Mouse (Mus musculus) regulatory T cell (primary cell): ENCODE results near the gene Gm49416.

Source experiments
- in situ Hi-C: fragments of 300-600 bp; cut with MboI, MseI; formaldehyde crosslinking; loops from one replicate; pipeline ENCODE4 v1.15.1; 2025; ENCODE audit warnings: high pct_unique_total_duplicates

Gm49416 gene

DNA sequence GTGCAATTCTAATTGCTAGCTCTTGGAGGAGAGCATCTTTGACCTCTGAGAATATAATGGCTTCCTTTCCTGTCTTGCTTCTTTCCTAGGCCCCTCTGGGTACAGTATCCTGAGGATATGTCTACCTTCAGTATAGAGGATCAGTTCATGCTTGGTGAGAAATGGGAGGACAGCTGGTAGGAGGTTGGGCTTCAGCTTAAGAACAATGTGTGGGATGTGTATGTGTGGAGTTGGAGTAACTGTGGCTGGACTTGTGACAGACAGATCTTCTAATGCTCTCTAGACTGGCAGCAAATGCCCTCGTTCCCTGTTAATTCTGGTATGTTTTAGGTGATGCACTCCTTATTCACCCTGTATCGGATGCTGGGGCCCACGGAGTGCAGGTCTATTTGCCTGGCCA is 25.5 kb downstream of the Gm49416 start:
- in situ Hi-C loops, result no loop called here

DNA sequence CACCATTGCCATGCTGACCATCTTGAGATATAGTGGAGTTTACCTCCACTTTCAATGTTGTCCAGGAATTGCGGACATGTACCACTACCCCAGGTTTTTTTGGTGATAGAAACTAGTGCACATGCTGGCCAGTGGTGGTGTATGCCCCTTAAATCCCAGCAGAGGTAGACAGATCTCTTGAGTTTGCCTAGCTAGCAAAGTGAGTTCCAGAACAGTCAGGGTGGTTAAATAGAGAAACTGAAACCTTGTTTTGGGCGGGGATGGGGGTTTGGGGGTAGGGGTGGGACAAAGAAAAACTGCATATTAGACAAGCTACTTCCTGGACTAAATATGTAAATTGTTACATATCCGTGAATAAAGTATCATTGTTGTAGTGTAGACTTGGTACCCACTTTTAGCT is 30.3 kb downstream of the Gm49416 start:
- in situ Hi-C loops, result no loop called here

DNA sequence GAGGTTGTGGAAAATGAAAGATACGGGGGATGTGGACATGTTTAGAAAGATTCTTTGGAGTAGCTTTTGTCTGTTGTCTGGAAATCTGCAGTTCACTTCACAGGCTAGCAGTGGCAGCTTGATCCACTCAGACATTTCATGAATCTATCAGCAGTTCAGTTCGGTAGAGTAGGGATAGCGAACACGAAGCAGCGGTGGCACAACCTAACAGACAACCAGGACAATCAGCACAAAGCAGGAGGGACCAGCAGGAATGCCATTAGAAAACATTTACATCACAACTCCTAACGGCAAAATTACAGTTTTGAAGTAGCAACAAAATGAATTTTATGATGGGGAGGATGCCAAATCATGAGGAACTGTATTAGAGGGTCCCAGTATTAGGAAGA is 31.0 kb downstream of the Gm49416 start:
- in situ Hi-C loops, result no loop called here

DNA sequence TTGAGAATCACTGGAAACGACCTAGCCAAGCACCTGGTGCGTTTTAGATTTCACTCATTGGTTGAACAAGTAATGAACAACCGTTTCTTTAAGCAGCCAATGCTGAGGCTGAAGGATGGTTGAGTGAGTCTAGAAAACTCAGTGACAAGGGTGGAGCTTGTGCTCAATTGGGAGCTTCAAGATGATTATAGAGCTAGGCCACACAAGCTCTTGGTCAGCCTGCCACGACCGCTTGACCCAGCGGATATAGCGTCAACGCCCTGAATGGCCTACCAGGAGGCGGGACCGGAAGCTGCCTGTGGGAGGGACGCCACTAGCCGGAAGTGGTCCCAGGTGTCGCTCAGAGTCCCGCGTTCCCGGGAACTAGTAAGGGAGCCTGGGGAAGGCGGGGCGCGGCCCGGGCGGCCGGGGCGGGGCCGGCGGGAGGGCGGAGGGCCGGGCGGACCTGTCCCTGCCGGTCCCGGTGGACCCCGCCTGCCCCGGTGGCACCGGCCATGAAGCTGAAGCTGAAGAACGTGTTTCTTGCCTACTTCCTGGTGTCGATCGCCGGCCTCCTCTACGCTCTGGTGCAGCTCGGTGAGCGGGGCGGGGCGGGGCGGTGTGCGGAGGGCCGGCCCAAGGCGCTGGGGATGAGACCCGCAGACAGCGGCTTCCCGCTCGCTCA is 31.5 kb downstream of the Gm49416 start, which contains the start of gene B3gat3:
Gene B3gat3, plus strand, starts transcription at position 302 of the 664 bp plus-strand sequence.
- in situ Hi-C loops, result no loop called here

DNA sequence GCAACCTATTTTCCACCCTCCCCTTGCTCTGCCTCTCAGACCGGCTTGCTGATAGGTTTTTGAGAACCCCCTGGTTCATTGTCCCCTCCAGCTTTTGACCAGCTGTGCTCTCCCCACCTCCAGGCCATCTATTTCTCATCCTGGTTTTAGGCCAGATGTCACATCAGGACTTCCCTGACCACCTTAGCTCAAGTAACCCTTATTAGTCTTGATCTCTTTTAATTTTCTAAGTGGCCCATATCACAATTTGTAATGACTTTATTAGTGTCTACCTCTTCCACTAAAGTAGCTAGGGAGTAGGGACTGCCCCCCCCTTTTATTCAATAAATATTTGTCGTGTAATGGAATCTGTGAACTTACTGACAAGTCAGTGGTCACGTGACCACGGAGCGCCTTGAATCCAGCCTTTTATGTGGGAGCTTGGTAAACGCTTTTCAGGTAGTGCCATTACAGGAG is 32.1 kb downstream of the Gm49416 start:
- in situ Hi-C loops, result no loop called here

DNA sequence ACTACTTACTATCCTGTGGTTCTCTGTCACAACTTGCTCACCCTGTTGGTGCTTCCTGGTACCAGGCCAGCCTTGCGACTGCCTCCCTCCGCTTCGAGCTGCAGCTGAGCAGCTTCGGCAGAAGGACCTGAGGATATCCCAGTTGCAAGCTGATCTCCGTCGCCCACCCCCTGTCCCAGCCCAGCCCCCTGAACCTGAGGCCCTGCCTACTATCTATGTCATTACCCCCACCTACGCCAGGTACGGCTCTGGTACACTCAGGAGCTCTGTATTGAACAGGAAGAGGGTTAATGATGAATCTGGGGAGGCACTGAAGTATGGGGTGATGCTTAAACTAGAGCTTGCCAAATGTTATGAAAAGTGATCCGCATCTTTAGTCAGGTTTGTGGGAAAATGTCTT is 33.0 kb downstream of the Gm49416 start:
- in situ Hi-C loops, result no loop called here

DNA sequence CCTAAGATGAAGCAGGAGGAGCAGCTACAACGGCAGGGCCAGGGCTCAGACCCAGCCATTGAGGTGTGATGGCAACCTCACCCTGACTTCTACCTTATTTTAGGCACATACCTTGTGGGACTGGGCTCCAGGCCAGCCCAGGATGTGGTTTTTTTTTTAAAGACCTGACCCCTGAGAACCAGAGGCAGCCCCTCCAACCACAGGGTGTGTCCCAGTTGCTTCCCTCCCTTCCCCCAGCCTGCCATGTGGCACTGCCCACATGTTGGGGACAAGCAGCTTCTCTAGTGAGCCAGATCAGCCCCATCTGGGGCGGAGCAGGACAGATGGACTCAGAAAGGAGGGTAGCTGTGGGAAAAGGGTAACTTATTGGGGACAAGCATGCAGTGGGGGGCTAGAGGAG is 38.0 kb downstream of the Gm49416 start:
- in situ Hi-C loops, result no loop called here

DNA sequence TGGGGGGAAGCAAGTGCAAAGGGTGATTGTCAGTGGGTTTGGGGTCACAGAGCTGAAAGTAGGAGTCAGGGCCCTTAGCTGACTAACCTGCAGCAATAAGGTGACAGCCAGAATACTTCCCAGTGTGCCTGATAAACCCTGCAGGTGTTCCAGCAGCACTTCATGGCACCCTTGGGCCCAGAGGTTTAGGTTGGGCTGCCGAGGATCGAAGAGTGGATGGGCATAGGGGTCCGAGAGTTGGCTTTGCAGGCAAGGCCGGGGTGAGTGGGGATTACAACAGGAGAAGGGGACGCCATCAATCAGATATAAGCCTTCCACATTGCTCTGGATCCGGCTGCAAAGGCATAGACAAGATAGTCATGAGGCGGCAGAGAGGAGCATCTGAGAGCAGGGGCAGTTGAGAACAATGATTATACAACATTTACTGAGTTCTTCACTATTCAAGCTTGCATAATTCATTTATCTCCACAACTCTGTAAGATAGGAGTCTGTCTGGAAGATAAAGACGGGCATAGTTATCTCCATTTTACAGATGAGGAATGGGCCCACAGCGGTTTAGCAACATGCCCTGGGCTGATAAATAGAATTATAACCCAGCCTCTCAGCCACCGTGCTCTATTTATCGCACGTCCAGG is 39.3 kb downstream of the Gm49416 start:
- in situ Hi-C loops, result no loop called here

DNA sequence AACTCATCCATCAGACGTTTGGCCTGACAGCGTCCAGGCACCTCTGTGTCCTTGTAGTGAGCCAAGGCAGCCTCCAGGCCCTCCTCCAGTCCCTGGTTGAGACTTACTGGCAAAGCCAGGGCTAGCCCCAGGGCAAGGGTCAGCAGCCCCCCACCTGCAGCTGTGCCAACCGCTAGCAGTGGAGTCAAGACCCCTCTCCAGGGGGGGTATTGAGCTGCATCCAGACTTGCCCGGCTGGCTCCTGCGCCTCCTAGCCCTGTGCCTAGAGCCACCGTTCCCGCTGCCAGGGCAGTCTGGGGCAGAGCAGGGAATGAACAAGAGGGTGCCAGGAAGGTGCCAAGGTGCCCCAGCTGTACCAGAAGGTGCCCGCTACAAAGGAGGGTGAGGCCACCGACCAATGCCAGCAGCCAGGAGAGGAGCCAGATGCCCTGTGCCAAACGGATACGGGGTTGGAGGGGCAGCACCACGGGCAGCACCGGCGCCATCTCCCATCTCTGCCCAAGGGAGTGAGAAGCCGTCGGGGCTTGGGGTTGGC is 40.0 kb downstream of the Gm49416 start:
- in situ Hi-C loops, result no loop called here

DNA sequence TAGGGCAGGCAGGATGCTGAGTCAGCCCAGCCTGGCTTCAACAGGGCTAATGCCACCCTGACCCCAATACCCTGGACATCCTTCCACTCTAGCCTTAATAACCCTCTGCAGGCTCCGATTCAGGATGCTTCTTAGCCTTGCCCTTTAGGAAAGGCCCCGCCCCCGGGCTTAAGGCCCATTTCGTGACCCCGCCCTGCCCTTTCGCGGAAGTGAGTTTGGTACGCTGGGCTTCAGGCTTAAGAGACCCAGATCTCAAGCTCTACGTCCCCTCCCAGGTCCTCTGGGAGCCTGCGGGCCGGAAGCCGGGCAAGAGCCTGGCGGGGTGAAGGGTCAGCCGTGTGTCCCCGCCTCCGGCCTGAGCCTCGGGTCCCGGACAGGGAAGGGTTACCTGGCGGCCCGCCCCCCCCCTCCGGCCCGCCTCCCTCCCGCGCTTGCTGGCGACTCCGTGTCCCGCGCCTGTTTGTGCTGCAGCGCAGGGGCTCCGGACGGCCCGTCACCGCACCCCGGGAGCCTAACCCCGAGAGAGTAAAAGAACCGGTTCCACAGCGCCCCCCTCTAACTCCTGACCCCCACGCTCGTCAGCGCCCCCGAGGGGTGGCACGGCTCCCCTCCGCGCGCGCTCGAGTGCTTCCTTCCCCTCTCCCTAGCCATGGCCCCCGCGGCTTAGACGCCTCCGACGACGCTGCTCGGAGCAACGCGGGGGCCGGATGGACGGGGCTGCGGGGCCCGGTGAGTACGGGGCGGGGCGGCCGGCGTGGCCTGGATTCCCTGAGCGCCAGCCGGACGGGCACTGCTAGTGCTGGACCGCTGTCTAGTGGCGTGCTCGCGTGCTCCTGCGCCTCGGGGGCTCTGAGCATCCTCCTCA is 40.7 kb downstream of the Gm49416 start, which contains the start of the genes Rom1 and Eml3:
Gene Rom1, minus strand, starts transcription at position 133 of the 865 bp plus-strand sequence.
Gene Eml3, plus strand, starts transcription at position 329 of the 865 bp plus-strand sequence.
- in situ Hi-C loops, result no loop called here

DNA sequence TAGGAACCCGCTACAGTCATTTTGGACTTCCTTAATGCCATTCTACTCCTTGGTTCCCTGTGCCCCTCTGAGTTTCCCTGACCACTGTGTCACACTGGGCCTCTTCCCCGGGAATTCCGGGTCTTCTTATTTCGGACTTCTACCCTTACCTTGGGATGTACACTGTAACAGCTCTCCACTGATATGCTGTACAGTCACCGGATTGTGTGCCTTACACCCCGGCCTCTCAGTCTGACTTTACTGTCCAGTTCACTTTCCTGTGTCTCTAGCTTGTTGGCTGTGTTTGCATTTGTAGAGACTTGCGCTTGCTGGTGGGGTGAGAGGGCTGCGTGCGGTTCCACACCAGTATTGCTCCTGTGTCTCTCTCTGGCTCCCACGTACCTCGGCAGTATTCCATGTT is 41.4 kb downstream of the Gm49416 start:
- in situ Hi-C loops, result no loop called here

DNA sequence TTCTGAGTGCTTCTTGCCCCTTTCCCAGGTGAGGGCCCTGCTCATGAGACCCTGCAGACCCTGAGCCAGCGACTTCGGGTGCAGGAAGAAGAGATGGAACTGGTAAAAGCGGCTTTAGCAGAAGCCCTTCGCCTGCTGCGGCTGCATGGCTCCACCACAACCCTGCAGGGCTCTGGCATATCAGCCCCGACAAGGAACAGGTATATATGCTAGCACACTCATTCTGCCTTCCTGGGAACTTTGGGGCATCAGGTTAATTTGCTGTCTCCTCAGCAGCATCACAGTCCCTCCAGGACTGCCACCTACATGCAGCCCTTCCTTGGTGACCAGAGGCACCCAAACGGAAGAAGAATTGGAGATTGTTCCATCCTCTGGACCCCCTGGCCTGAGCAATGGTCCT is 42.0 kb downstream of the Gm49416 start:
- in situ Hi-C loops, result no loop called here

DNA sequence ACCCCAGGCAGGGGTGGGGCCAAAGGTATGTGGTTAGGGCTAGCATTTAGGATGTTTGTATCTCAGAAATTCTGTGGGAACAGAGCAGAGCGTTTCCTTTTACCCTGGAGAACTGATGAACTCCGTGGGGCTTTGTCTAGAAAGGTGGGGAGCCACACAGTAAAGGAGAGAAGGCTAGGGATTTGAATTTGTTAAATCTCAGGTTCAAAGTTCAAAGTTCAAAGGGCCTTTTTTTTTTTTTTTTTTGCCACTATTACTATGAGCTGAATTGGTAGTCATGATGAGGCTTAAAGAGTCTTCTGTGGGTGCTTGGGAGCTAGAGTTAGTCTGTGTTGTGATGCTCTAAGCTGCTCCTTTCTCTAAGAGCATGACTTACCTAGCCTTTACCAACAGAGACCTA is 48.0 kb downstream of the Gm49416 start:
- in situ Hi-C loops, result loop anchor here (5.0 kb wide), 1 partner anchor 34 kb away; no protein-coding TSS in a partner anchor

DNA sequence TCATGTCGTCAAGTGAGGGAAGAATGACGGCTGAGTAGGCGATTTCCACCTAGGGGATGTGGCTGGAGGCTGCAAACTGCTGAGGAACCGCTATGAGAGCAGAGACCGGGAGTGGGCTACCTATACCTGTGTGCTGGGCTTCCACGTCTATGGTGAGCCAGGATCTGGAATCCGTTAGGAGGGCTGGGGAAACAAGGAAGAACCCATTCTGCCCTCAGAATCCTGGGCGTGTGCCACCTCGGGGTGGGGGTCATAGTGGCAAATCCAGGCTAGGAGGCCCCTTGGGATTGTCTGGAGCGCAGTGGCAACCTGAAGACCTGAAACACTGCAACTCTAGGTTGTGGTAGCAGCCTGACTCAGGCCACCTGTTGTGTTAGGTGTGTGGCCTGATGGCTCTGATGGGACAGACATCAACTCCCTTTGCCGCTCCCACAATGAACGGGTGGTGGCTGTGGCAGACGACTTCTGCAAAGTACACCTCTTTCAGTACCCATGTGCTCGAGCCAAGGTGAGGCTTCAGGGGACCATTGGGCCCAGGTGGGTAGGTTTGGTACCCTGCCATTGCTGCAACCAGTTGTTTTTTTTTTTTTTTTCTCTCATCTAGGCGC is 51.9 kb downstream of the Gm49416 start:
- in situ Hi-C loops, result no loop called here

DNA sequence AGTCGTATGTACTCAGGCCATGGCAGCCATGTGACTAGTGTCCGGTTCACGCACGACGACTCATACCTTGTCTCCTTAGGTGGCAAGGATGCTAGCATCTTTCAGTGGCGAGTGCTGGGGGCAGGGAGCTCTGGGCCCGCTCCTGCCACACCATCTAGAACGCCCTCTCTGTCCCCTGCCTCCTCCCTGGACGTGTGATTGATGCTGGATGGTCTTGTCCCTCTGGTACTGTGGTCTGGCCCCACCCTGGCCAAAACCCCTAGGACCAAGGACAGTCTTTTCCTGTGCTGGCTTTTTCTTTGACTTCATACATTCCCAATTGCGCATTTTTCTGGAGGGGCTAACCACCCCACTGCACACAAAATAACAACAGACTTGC is 52.4 kb downstream of the Gm49416 start:
- in situ Hi-C loops, result no loop called here

DNA sequence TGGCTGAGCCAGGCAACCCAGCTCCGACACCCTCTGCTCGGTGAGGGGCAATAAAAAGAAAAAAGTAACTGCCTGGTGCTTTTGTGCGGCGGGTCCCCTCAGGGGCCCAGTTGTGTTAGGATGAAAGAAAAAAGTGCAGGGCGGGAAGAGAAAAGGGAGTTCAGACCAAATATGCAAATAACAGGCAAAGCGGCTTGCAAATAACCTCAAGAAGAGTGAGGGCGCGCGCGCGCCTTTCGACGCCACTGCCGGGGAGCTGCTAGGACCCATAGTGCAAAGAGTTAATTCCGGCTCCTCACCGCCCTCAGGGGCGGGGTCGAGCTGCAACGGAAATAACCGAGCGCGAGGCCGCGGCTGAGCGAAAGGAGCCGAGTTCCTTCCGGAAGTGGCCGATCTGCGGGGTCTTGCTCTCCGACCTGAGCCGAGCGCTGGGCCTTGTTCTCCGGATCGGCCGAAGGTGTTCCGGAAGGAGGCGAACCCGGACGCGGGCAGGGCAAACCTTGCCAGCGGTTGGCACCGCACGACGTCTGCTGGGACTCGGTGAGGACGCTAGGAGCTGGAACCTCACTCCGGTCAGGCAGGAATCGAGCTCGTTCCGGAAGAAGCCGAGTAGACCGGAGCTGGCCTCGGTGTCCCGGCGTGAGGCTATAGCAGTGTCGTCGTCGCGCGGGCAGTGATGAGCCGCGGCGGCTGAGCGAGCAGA is 52.9 kb downstream of the Gm49416 start, which contains the start of gene Mta2:
Gene Mta2, plus strand, starts transcription at position 361 of the 703 bp plus-strand sequence.
- in situ Hi-C loops, result no loop called here

DNA sequence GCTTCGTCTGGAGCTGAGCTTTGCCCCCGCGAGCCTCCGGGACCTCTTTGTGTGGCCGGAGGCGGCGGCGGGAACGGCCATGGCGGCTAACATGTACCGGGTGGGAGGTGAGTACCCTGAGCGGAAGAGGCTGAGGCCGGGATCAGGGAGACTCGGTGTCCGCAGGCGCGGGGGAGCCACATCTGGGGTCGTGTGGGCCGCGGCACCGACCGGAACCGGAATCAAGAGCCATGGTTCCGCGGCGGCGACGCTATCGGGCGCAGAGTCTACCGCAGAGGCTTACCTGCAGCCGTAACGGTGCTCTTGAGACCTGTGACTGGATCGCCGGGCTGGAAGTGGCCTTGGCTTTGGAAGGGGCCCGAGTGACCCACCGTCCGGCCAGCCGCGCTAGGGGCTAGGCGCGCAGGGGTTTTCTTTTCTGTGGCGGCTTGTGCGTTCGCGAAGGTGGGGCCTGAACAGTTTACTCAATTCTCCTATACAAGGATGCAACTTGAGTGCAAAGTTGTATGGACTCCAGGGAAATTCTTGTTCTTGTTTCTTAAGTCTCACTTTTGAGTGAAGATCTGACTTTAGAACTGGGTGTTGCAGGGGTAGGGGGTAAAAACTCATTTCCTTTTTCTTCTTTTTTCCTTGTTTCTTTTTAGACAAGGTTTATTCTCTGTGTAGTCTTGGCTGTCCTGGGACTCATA is 53.7 kb downstream of the Gm49416 start:
- in situ Hi-C loops, result no loop called here

DNA sequence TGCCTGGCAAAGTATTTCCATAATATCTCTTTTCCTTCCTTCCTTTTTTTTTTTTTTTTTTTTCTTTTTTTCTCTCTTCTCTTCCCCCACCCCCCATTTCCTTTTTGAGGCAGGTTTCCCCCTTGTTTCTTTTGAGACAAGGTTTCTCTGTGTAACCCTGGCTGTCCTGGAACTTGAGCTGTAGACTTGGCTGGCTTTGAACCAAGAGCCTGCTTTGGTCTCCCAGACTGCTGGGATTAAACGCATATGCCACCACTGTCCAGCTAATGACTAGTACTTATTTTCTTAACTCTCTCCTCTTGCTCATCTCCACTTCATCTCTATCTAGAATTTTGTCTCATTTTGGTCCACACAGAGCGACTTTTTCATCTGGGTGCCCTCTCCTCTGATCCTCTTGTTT is 54.3 kb downstream of the Gm49416 start:
- in situ Hi-C loops, result no loop called here

DNA sequence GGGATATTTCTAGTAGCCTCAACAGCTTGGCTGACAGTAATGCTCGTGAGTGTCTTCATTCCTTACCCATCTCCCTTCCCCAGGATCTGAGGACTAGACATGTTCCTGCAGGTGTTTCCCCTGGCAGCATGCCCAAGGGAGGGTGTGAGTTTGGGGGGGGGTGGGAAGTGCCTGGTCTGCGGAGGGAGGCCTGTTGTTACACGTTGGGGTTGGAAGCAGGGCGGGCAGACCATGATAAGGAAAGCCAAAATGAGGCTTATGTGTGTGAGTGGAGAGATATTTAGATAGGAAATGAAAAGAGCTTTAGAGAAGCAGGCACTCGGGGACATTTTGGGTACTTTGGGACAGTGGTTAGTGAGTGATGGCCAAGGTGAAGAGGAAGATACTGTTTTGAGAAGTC is 55.3 kb downstream of the Gm49416 start:
- in situ Hi-C loops, result no loop called here

DNA sequence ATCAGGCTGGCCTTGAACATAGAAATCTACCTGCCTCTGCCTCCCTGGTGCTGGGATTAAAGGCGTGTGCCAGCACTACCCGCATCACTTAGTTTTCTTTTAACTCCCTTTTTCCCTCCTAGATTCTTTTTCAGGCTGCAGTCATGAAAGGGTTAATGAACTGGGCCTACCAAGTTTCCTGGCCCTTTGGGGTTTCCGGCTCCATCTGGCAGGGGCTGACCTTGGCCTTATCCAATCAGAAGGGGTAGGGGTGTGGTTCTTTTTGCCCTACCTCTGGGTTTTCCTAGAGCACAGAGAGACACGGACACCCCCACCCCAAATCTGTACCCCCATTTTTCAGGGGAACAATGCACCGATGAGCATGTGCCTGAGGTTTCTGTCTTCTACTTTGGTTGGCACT is 56.0 kb downstream of the Gm49416 start:
- in situ Hi-C loops, result no loop called here
